Mouse (Mus musculus): ENCODE results near the gene Mcf2l. TPM values are rescaled to one million over a fixed set of nuclear protein-coding genes. Genes with fewer than 3 reads are reported as not detected.

Mcf2l gene
- polyA plus RNA-seq, 1 experiment from 2014 or later: 18.5 TPM

Small RNAs within 50 kb of the gene (microRNA-seq; reads per million reads assigned to microRNA genes)
- gene Gm38671: not detected

Other genes starting within 250 kb of the Mcf2l start
- 40.8 and 42.5 TPM in 2 replicates for gene Tubgcp3, start 201.6 kb upstream of the Mcf2l start, polyA plus RNA-seq (2015; fragmentation: Nextera tagmentation; extraction: Ambion mirVana)
- 11.1 and 12.4 TPM in 2 replicates for gene Atp11a, start 116.8 kb upstream of the Mcf2l start, polyA plus RNA-seq (2015; fragmentation: Nextera tagmentation; extraction: Ambion mirVana)
- gene F7, start 152.2 kb downstream of the Mcf2l start, polyA plus RNA-seq (2015; fragmentation: Nextera tagmentation; extraction: Ambion mirVana): 0.47 and 0.54 TPM in 2 replicates
- gene F10, start 163.5 kb downstream of the Mcf2l start, polyA plus RNA-seq (2015; fragmentation: Nextera tagmentation; extraction: Ambion mirVana): 11.7 and 12.5 TPM in 2 replicates
- gene Proz, start 187.1 kb downstream of the Mcf2l start, polyA plus RNA-seq (2015; fragmentation: Nextera tagmentation; extraction: Ambion mirVana): 3.5 and 3.8 TPM in 2 replicates
- gene Pcid2, start 231.7 kb downstream of the Mcf2l start, polyA plus RNA-seq (2015; fragmentation: Nextera tagmentation; extraction: Ambion mirVana): 31.3 and 32.0 TPM in 2 replicates
- 93.5 and 101 TPM in 2 replicates for gene Cul4a, start 231.8 kb downstream of the Mcf2l start, polyA plus RNA-seq (2015; fragmentation: Nextera tagmentation; extraction: Ambion mirVana)

Data from stomach, embryonic 16.5 days (tissue).